Mouse (Mus musculus) testis, adult 2 months (tissue): Measurements from ENCODE around the gene E2f4. TPM values are rescaled to one million over a fixed set of nuclear protein-coding genes. Genes with fewer than 3 reads are reported as not detected.

Experiments used
- H3K27ac ChIP-seq: fragments of 200-500 bp; 2 replicates; pipeline ENCODE4 v1.5.1; 2012; ENCODE audit warnings: low read depth, low read length; ENCODE audit not compliant: control insufficient read depth, insufficient read depth
- H3K27me3 ChIP-seq: fragments of 200-500 bp; 2 replicates; pipeline ENCODE4 v1.6.1; 2012; ENCODE audit warnings: mild to moderate bottlenecking, low read length, moderate library complexity; ENCODE audit not compliant: control insufficient read depth, insufficient read depth
- H3K36me3 ChIP-seq: fragments of 200-500 bp; 2 replicates; pipeline ENCODE4 v1.6.1; 2012; ENCODE audit warnings: mild to moderate bottlenecking, low read length; ENCODE audit not compliant: control insufficient read depth, insufficient read depth
- H3K4me1 ChIP-seq: fragments of 200-500 bp; 2 replicates; pipeline ENCODE4 v1.6.1; 2012; ENCODE audit warnings: low read length; ENCODE audit not compliant: control insufficient read depth, insufficient read depth
- H3K4me3 ChIP-seq: fragments of 200-500 bp; 2 replicates; pipeline ENCODE4 v1.5.1; 2012; ENCODE audit warnings: low read depth, mild to moderate bottlenecking, low read length, moderate library complexity, mixed read lengths; ENCODE audit not compliant: control insufficient read depth
- CTCF ChIP-seq: fragments of 200-500 bp; IDR thresholded peaks from 2 replicates; pipeline ENCODE4 v1.5.1; 2012; ENCODE audit warnings: low read depth, mild to moderate bottlenecking, inconsistent platforms, low read length, moderate library complexity; ENCODE audit not compliant: control insufficient read depth, insufficient read depth, insufficient replicate concordance
- POLR2A ChIP-seq: fragments of 200-500 bp; IDR thresholded peaks from 2 replicates; pipeline ENCODE4 v1.6.1; 2012; ENCODE audit warnings: low read depth, mild to moderate bottlenecking, inconsistent platforms, low read length, moderate library complexity; ENCODE audit not compliant: control insufficient read depth
- polyA plus RNA-seq: library from polyadenylated mRNA; depleted of rRNA; stranded (reverse); fragments of >200 nt; gene quantifications from 2 replicates; pipeline ENCODE4 v1.2.3, GENCODE M21; 2012

Gene E2f4
- polyA plus RNA-seq, 1 experiment, result 67.7 TPM

- Histone ChIP-seq H3K27ac (no peak overlapping the region), H3K36me3 (peaks cover 1% of the 10 kb centered on the region; the same call in 1 of the 2 replicates), H3K27me3 (no peaks in the 10 kb centered on the region), H3K4me1 (peaks cover 16% of the 10 kb centered on the region), H3K4me3 (no peak overlapping the region)
- TF ChIP-seq CTCF, result no peak
- no peak for TF ChIP-seq POLR2A
These were observed 41.5 kb downstream of the E2f4 start for GRCm38 (mm10) chr8:105338992-105339391.

- H3K4me1 ChIP-seq, result peaks cover 16% of the 10 kb centered on the region
These were observed 42.6 kb downstream of the E2f4 start for GRCm38 (mm10) chr8:105339886-105340635.

GRCm38 (mm10) chr8:105341399-105341798, 43.9 kb downstream of the E2f4 start:
- Histone ChIP-seq H3K27ac (no peak overlapping the region), H3K36me3 (peaks cover 1% of the 10 kb centered on the region; the same call in 1 of the 2 replicates), H3K4me3 (no peak overlapping the region), H3K27me3 (no peaks in the 10 kb centered on the region), H3K4me1 (peaks cover 15% of the 10 kb centered on the region)
- TF ChIP-seq CTCF, result no peak
- TF ChIP-seq POLR2A, result no peak

More at GRCm38 (mm10) chr8:105339886-105340635, 42.6 kb downstream of the E2f4 start:
- Histone ChIP-seq H3K27ac (no peak overlapping the region), H3K4me3 (no peak overlapping the region), H3K27me3 (no peaks in the 10 kb centered on the region), H3K36me3 (peaks cover 1% of the 10 kb centered on the region; the same call in 1 of the 2 replicates)
- TF ChIP-seq POLR2A (no peak), CTCF (no peak)

- no peak overlapping the region for H3K27ac ChIP-seq
- no peaks in the 10 kb centered on the region; the same call in 1 of the 2 replicates for H3K36me3 ChIP-seq
- TF ChIP-seq CTCF (no peak), POLR2A (no peak)
- H3K4me1 ChIP-seq, result peaks cover 12% of the 10 kb centered on the region
- H3K27me3 ChIP-seq, result no peaks in the 10 kb centered on the region
- no peak overlapping the region for H3K4me3 ChIP-seq
These were observed 45.3 kb downstream of the E2f4 start for GRCm38 (mm10) chr8:105342768-105343167.

- Histone ChIP-seq H3K27me3 (no peaks in the 10 kb centered on the region), H3K36me3 (no peaks in the 10 kb centered on the region; the same call in 1 of the 2 replicates), H3K4me1 (peaks cover 19% of the 10 kb centered on the region), H3K27ac (no peak overlapping the region), H3K4me3 (no peak overlapping the region)
- TF ChIP-seq CTCF (no peak), POLR2A (no peak)
These were observed 46.5 kb downstream of the E2f4 start for GRCm38 (mm10) chr8:105343791-105344574.

GRCm38 (mm10) chr8:105345061-105345975, 47.9 kb downstream of the E2f4 start:
- no peaks in the 10 kb centered on the region for H3K27me3 ChIP-seq
- TF ChIP-seq CTCF (no peak), POLR2A (no peak)
- H3K4me1 ChIP-seq, result peaks cover 29% of the 10 kb centered on the region
- H3K36me3 ChIP-seq, result no peaks in the 10 kb centered on the region; the same call in 1 of the 2 replicates
- no peak overlapping the region for H3K4me3 ChIP-seq
- H3K27ac ChIP-seq, result no peak overlapping the region
